Mouse (Mus musculus) forebrain, embryonic 10.5 days (tissue): ENCODE measurements at regions not wholly inside any gene's neighbourhood (a gene's known extent, or its start where the extent isn't known, plus 50 kb on each side); places are given as distances from the start of the nearest gene placed in this dataset.

Experiments
- DNase-seq: peaks from one replicate; pipeline ENCODE4 v3.0.0-alpha.2; 2017; ENCODE audit warnings: low spot score; ENCODE audit errors: extremely low spot score
- H3K27ac ChIP-seq: fragments of 300-500 bp; sonication (generic); 2 replicates; pipeline ENCODE4 v1.5.1; 2016; ENCODE audit warnings: mild to moderate bottlenecking
- H3K27me3 ChIP-seq: fragments of 300-500 bp; sonication (generic); 2 replicates; pipeline ENCODE4 v1.6.1; 2016; ENCODE audit warnings: mild to moderate bottlenecking; ENCODE audit not compliant: poor library complexity, severe bottlenecking
- H3K36me3 ChIP-seq: fragments of 300-500 bp; sonication (generic); replicated peaks from 2 replicates; pipeline ENCODE4 v1.6.1; 2016; ENCODE audit warnings: mild to moderate bottlenecking, moderate library complexity
- H3K4me1 ChIP-seq: fragments of 300-500 bp; sonication (generic); 2 replicates; pipeline ENCODE4 v1.6.1; 2016
- H3K4me3 ChIP-seq: fragments of 300-500 bp; sonication (generic); 2 replicates; pipeline ENCODE4 v1.5.1; 2016; ENCODE audit warnings: mild to moderate bottlenecking, moderate library complexity
- H3K9me3 ChIP-seq: fragments of 300-500 bp; sonication (generic); 2 replicates; pipeline ENCODE4 v1.6.1; 2016; ENCODE audit warnings: mild to moderate bottlenecking, moderate library complexity
- WGBS: fragments of 180-500 bp; shearing (Covaris S2); methylation state at CpG from one replicate; pipeline ENCODE4 v1.1.7; 2016; 5-methylcytosine and 5-hydroxymethylcytosine counted together

DNA sequence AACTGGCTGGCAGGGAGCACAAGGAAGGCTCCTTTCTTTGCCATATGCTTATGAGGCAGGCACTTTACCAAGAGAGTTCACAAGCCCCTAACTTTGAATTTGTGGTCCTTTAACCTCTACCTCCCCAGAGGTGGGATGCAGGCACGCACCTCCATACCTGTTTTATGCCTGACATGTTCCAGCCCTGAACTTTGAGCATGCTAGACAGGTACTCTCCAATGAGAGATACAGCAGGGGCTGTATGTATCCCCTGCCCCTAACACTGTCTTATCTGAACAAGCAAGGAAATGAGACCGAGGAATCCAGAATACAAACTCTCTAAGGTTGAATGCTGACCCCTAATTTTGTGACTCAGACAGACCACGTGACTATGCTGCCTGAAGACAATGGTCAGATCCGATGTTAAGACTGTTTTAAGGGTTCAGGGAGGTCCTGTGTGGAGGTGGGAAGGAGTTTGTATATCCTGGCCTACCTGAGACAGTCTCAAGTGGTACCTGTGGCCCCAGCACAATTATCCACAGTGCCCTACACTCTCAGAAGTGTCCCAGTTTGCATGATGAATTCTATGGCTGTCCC, 91.2 kb downstream of the Inhbb start:
- WGBS, result 66% methylated on average over 4 of the region's 4 CpGs
- H3K4me3 ChIP-seq, result no peak overlapping the region
- peaks cover 100% of the 10 kb centered on the region for H3K27me3 ChIP-seq
- H3K27ac ChIP-seq, result no peak overlapping the region
- H3K36me3 ChIP-seq, result no peaks in the 10 kb centered on the region
- H3K4me1 ChIP-seq, result peaks cover 30% of the 10 kb centered on the region
- no peak for DNase-seq
- no peaks in the 10 kb centered on the region for H3K9me3 ChIP-seq

- 17% methylated on average over 7 of the region's 7 CpGs for WGBS
- peaks cover 100% of the 10 kb centered on the region for H3K27me3 ChIP-seq
Measured at GRCm38 (mm10) chr1:119329693-119330434, 92.2 kb downstream of the Inhbb start.

GRCm38 (mm10) chr1:119328921-119329692, 92.9 kb downstream of the Inhbb start:
- peaks cover 100% of the 10 kb centered on the region for H3K27me3 ChIP-seq

More at GRCm38 (mm10) chr1:119329693-119330434, 92.2 kb downstream of the Inhbb start:
- Histone ChIP-seq H3K4me3 (no peak overlapping the region), H3K4me1 (peaks cover 26% of the 10 kb centered on the region), H3K27ac (peak overlapping the region; percentile 78), H3K36me3 (no peaks in the 10 kb centered on the region), H3K9me3 (no peaks in the 10 kb centered on the region)
- DNase-seq, result peak; percentile 62

DNA sequence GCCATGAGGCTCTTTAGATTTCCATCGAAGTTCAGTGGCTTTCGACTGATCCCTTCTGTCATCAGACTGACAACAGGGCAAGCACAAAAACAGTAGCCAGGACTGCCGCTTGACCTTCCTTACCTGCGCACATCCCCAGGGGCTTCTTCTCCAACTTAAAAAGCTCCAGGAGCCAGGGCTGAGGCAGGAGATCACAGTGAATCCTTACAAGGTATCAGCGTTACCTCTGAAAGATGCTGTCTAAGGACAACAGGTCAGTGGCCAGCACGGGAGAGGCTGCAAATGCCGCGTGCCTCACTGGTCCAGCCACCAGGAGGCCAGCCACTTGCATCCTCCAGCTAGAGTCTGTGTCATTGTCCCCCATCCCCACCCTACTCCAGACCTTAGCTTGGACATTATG, 97.5 kb downstream of the Inhbb start:
- no peak for DNase-seq

More at GRCm38 (mm10) chr1:119328921-119329692, 92.9 kb downstream of the Inhbb start:
- WGBS, result 2% methylated on average over 15 of the region's 15 CpGs
- Histone ChIP-seq H3K27ac (peak overlapping the region; percentile 78), H3K9me3 (no peaks in the 10 kb centered on the region), H3K36me3 (no peaks in the 10 kb centered on the region), H3K4me1 (peaks cover 26% of the 10 kb centered on the region), H3K4me3 (peak overlapping the region; percentile 23; the same call in 1 of the 2 replicates)
- DNase-seq, result peak; percentile 63

DNA sequence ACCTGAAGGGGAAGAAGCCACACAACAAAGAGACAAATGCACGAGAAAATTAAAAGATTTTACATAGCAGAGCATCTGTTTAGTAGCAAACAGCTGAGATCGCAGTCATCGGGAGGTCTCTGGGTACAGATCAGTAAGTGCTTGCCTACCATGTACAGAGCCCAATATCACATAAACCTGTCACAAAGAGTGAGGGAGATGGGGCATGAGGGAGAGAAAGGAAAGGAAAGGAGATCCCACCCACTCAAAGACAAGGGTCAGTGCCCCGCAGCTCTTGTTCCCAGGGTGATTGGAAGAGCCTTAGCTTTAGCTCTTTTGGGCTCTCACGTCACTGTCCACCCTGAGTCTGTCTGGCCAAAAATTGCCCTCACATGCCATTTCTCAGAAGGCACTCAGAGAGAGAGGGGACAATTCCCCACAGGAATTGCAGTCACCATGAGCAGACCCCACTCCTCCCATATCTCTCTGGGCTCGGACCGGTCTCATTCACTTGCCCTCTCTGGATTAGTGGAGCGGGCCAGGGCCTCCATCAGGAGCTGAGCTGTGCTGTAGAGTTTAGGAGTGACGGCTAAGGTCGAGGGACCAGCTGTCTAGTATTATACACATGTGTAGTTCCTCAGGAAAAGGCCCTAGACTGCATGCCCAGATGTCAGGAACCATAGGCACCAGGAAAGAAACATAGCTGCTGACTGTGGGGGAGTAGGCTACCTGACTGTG, 99.6 kb downstream of the Inhbb start:
- no peak overlapping the region for H3K27ac ChIP-seq
- DNase-seq, result no peak
- 84% methylated on average over 10 of the region's 10 CpGs for WGBS

More for the DNA sequence above, 97.5 kb downstream of the Inhbb start:
- H3K4me3 ChIP-seq, result no peak overlapping the region
- WGBS, result 78% methylated on average over 8 of the region's 8 CpGs
- peaks cover 13% of the 10 kb centered on the region for H3K4me1 ChIP-seq
- H3K27ac ChIP-seq, result no peak overlapping the region
- peaks cover 98% of the 10 kb centered on the region for H3K27me3 ChIP-seq
- H3K36me3 ChIP-seq, result no peaks in the 10 kb centered on the region
- H3K9me3 ChIP-seq, result no peaks in the 10 kb centered on the region

GRCm38 (mm10) chr1:119321799-119322198, 100.2 kb downstream of the Inhbb start:
- H3K4me3 ChIP-seq, result no peak overlapping the region
- WGBS, result 91% methylated on average over 8 of the region's 8 CpGs
- H3K9me3 ChIP-seq, result no peaks in the 10 kb centered on the region
- no peaks in the 10 kb centered on the region for H3K36me3 ChIP-seq
- DNase-seq, result no peak
- H3K4me1 ChIP-seq, result no peaks in the 10 kb centered on the region
- peaks cover 74% of the 10 kb centered on the region for H3K27me3 ChIP-seq
- no peak overlapping the region for H3K27ac ChIP-seq

More for the DNA sequence above, 99.6 kb downstream of the Inhbb start:
- peaks cover 80% of the 10 kb centered on the region for H3K27me3 ChIP-seq
- H3K4me1 ChIP-seq, result no peaks in the 10 kb centered on the region
- H3K36me3 ChIP-seq, result no peaks in the 10 kb centered on the region
- H3K4me3 ChIP-seq, result no peak overlapping the region
- no peaks in the 10 kb centered on the region for H3K9me3 ChIP-seq

DNA sequence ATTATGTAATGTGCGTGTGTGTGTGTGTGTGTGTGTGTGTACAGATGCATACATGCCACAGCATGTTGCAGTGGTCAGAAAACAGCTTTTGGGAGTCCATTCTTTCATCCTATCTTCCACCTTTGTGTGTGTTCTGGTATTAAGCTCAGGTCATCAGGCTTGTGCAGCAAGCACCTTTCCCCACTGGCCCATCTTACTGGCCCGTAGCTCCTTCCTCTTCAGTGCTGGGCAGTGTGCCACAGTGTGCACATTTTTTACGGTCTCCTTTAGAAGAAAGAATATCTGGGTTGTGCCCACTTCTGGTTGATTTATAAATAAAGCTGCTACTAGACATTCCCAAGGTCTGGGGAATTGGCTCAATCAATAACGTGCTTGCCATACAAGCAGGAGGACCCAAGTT, 105.0 kb downstream of the Inhbb start:
- no peak overlapping the region for H3K27ac ChIP-seq
- DNase-seq, result no peak
- H3K4me1 ChIP-seq, result no peaks in the 10 kb centered on the region
- WGBS, result 91% methylated on average over 4 of the region's 4 CpGs
- H3K36me3 ChIP-seq, result no peaks in the 10 kb centered on the region
- no peak overlapping the region for H3K4me3 ChIP-seq
- H3K9me3 ChIP-seq, result no peaks in the 10 kb centered on the region
- peaks cover 34% of the 10 kb centered on the region for H3K27me3 ChIP-seq

DNA sequence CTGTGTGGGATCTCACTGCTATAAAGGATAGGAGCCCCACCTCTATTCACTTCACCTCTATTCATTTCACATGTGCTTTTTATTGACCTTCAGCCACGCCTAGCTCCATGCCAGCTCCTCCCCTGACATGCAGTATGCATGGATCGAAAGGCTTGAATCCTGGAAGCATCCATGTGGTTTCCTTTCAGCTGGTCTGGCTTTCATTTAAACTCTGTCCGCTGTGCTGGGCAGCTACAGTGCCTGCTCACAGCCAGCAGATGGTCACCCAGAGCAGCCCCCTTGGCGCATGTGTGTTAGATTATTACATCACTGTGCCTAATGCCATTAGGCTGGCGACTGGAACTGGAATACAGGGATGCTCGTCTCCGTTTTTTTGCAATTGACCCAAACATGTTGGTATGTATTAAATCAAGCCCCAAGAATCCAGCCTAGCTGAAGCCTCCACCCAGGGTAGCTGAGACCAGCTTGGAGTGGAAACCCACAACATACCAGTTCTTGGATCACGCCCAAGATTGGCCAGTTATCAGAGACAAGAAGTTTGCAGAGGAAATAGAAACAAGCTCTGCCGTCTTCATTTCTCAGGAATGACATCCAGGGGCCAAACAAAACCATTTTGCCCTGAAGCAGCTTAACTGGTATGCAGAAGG, 113.2 kb downstream of the Inhbb start:
- Histone ChIP-seq H3K9me3 (no peaks in the 10 kb centered on the region), H3K27me3 (peaks cover 83% of the 10 kb centered on the region), H3K36me3 (no peaks in the 10 kb centered on the region), H3K4me1 (peaks cover 39% of the 10 kb centered on the region), H3K27ac (0 out of 2 replicates have a peak overlapping the region, but pooled peaks have one; percentile 15), H3K4me3 (no peak overlapping the region)
- 71% methylated on average over 9 of the region's 9 CpGs for WGBS
- DNase-seq, result peak; percentile 38

DNA sequence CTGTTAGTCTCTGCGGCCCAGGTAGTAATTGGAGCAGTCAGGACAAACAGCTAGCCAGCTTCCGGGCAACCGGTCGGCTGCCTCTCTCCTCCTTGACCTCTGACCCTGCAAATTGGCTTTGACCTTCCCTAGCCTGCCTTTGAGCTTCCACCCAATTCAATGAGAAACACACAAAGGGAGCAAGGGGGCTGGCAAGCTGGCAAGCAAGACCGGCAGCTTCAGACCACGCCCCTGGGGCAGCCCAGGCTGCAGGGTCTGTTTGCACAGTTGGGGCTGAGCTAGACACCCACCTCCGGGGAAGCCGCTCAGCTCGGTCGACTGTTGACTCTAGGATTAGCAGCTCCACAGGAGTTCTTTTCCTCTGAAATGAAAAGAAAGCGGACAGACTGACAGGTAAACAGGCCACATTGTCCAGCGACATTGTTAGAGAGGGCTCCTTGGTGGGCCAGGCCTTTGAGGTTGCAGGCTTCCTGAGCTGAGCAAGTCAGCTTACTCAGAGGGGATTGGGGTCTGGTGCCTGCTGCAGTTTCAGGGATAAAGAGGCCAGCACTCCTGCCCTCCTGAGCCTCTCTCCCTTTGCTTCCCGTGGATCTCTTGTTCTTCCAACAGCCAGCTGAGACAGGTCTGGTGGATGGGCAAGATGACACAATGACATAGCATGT, 116.6 kb downstream of the Inhbb start:
- under 1% methylated on average over 13 of the region's 13 CpGs for WGBS
- no peak overlapping the region for H3K4me3 ChIP-seq
- H3K9me3 ChIP-seq, result no peaks in the 10 kb centered on the region
- H3K4me1 ChIP-seq, result peaks cover 41% of the 10 kb centered on the region
- H3K36me3 ChIP-seq, result no peaks in the 10 kb centered on the region
- peak; percentile 78 for DNase-seq
- H3K27me3 ChIP-seq, result peaks cover 95% of the 10 kb centered on the region
- H3K27ac ChIP-seq, result 0 out of 2 replicates have a peak overlapping the region, but pooled peaks have one; percentile 3

DNA sequence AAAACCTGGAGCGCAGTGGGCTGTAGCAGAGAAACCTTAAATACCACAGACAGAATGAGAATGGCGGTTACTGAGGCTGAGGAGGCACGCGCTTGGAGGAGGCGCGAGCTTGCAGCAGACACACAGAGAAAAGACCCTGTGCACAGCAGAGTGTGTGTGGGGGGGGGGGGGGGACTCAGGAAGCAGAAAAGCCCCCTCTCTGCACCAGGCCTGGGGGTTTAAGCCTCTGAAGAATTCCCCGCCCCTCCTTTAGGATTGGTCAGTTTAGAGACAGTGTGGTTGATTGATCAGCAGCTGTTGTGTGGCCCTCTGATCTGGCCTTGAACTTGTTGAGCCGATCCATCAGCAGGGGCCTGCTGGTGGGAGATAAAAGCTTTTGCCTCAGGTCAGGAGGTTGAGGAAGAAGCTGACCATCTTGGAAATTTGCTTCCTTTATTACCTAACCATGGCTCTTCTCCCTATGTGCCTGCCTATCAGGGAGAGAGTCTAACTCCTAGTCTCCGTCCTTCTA, 117.5 kb downstream of the Inhbb start:
- DNase-seq, result no peak
- 0 out of 2 replicates have a peak overlapping the region, but pooled peaks have one; percentile 13 for H3K4me3 ChIP-seq
- peaks cover 95% of the 10 kb centered on the region for H3K27me3 ChIP-seq
- H3K27ac ChIP-seq, result no peak overlapping the region
- 21% methylated on average over 9 of the region's 9 CpGs for WGBS
- H3K4me1 ChIP-seq, result peaks cover 41% of the 10 kb centered on the region
- H3K9me3 ChIP-seq, result no peaks in the 10 kb centered on the region
- no peaks in the 10 kb centered on the region for H3K36me3 ChIP-seq

- Histone ChIP-seq H3K4me3 (no peak overlapping the region), H3K36me3 (no peaks in the 10 kb centered on the region), H3K4me1 (peaks cover 30% of the 10 kb centered on the region), H3K27ac (no peak overlapping the region), H3K27me3 (peaks cover 94% of the 10 kb centered on the region), H3K9me3 (no peaks in the 10 kb centered on the region)
- WGBS, result 85% methylated on average over 7 of the region's 7 CpGs
- no peak for DNase-seq
Measured at GRCm38 (mm10) chr1:119302349-119302995, 119.6 kb downstream of the Inhbb start.
